Mouse (Mus musculus) splenic B cell, adult 2 months (primary cell): Measurements from ENCODE around the gene Pmvk.

Experiments
- DNase-seq: peaks from one replicate; pipeline ENCODE4 v3.0.0-alpha.2; 2011; ENCODE audit warnings: low read depth, low spot score
- H3K27me3 ChIP-seq: 2 replicates; pipeline ENCODE4 v1.6.1; 2012; ENCODE audit warnings: mild to moderate bottlenecking, low read length, moderate library complexity, mixed read lengths; ENCODE audit not compliant: control insufficient read depth, poor library complexity, insufficient read depth, severe bottlenecking
- H3K36me3 ChIP-seq: 2 replicates; pipeline ENCODE4 v1.6.1; 2012; ENCODE audit warnings: mild to moderate bottlenecking, low read length, moderate library complexity, mixed read lengths; ENCODE audit not compliant: control insufficient read depth, poor library complexity, insufficient read depth, severe bottlenecking

Gene Pmvk

GRCm38 (mm10) chr3:89515444-89515843, 61.1 kb downstream of the Pmvk start:
- no peaks in the 10 kb centered on the region for H3K27me3 ChIP-seq
- no peak for DNase-seq
- H3K36me3 ChIP-seq: no peaks in the 10 kb centered on the region

- no peak for DNase-seq
- Histone ChIP-seq H3K27me3 (no peaks in the 10 kb centered on the region), H3K36me3 (no peaks in the 10 kb centered on the region)
These were observed 62.0 kb downstream of the Pmvk start for GRCm38 (mm10) chr3:89516321-89516720.
